ENCODE assay signal across 10 mouse cellular contexts in genomic region chr5:115072143-115072542, GRCm38 (mm10). TPM values are rescaled to one million over a fixed set of nuclear protein-coding genes. Genes with fewer than 3 reads are reported as not detected.
DNase-seq lines count a peak whose midpoint lies in the region; ATAC-seq and TF ChIP-seq lines count a peak whose summit lies in the region.
"Had no signal": no experiment of that assay in that cellular context is flagged by ENCODE, and none has a peak within 500 bp of the region (broad histone marks: within the 10 kb centered on the region; RNA-seq: fewer than 3 reads in every experiment).

No protein-coding gene starts in this region.

- no peak overlapping the region for H3K4me3 ChIP-seq in embryonic facial prominence, embryonic 15.5 days (replicated peaks)
- H3K4me3 ChIP-seq in kidney, embryonic 15.5 days (replicated peaks) = no peak overlapping the region
- H3K4me3 ChIP-seq in midbrain, postnatal 0 days (ENCODE audit: low read depth, low read length) = no peak overlapping the region
- H3K4me3 ChIP-seq: hindbrain, embryonic 15.5 days had no signal

- peaks cover 19% of the 10 kb centered on the region for H3K36me3 ChIP-seq in embryonic facial prominence, embryonic 15.5 days
- H3K36me3 ChIP-seq in kidney, embryonic 15.5 days = peaks cover 22% of the 10 kb centered on the region; the same call in 1 of the 2 replicates
- H3K36me3 ChIP-seq in midbrain, postnatal 0 days (ENCODE audit: insufficient read depth, low read length) = peaks cover 7% of the 10 kb centered on the region; the same call in 1 of the 2 replicates

- WGBS in embryonic facial prominence, embryonic 15.5 days = 59% methylated on average over 7 of the region's 7 CpGs
- WGBS in kidney, embryonic 15.5 days = 74% methylated on average over 7 of the region's 7 CpGs
- 87% methylated on average over 7 of the region's 7 CpGs for WGBS in midbrain, postnatal 0 days

- H3K4me1 ChIP-seq in embryonic facial prominence, embryonic 15.5 days = peaks cover 18% of the 10 kb centered on the region
- peaks cover 54% of the 10 kb centered on the region for H3K4me1 ChIP-seq in kidney, embryonic 15.5 days
- no peaks in the 10 kb centered on the region for H3K4me1 ChIP-seq in midbrain, postnatal 0 days (ENCODE audit: insufficient read depth, low read length)

- H3K27ac ChIP-seq in embryonic facial prominence, embryonic 15.5 days (replicated peaks) = peak overlapping the region; percentile 76
- peak overlapping the region; percentile 78 for H3K27ac ChIP-seq in kidney, embryonic 15.5 days
- H3K27ac ChIP-seq in midbrain, postnatal 0 days (ENCODE audit: low read depth, low read length) = no peak overlapping the region
- H3K27ac ChIP-seq: hindbrain, embryonic 15.5 days had no signal

- TF ChIP-seq CTCF in midbrain, postnatal 0 days (IDR thresholded peaks at IDR 0.05) = no peak

- H3K9me3 ChIP-seq in embryonic facial prominence, embryonic 15.5 days (replicated peaks) = no peaks in the 10 kb centered on the region
- no peaks in the 10 kb centered on the region for H3K9me3 ChIP-seq in kidney, embryonic 15.5 days (replicated peaks)
- no peaks in the 10 kb centered on the region for H3K9me3 ChIP-seq in midbrain, postnatal 0 days (ENCODE audit: low read length)
- H3K9me3 ChIP-seq: hindbrain, embryonic 15.5 days had no signal

- H3K9ac ChIP-seq in embryonic facial prominence, embryonic 15.5 days = no peak overlapping the region
- no peak overlapping the region for H3K9ac ChIP-seq in kidney, embryonic 15.5 days
- H3K9ac ChIP-seq in midbrain, postnatal 0 days (replicated peaks; ENCODE audit: low read length, poor library complexity, severe bottlenecking) = no peak overlapping the region
- H3K9ac ChIP-seq: hindbrain, embryonic 15.5 days had no signal

- peak; percentile 27 for DNase-seq in cerebellum, adult 9-10 months
- peak; percentile 95 for DNase-seq in 3T3-L1 (ENCODE audit: low read depth, low spot score)
- DNase-seq in lung, postnatal 10 days = peak; percentile 37
- no peak for DNase-seq in midbrain, postnatal 0 days (ENCODE audit: low spot score)
- DNase-seq in thymus, postnatal 4 days = no peak

- no peak for ATAC-seq in cerebellum, adult (ENCODE audit: insufficient number of reproducible peaks, low FRiP score, low TSS enrichment)
- ATAC-seq in embryonic facial prominence, embryonic 15.5 days (ENCODE audit: insufficient number of reproducible peaks, low FRiP score, low TSS enrichment, low read depth) = peak; percentile 73
- 0 out of 2 replicates have a peak, but pooled peaks have one; percentile 41 for ATAC-seq in kidney, embryonic 15.5 days (replicated peaks; ENCODE audit: low FRiP score)
- no peak for ATAC-seq in midbrain, postnatal 0 days (ENCODE audit: low FRiP score)

- 0 out of 2 replicates have a peak overlapping the region, but pooled peaks have one; percentile 13 for H3K4me2 ChIP-seq in embryonic facial prominence, embryonic 15.5 days (replicated peaks)
- H3K4me2 ChIP-seq in kidney, embryonic 15.5 days = no peak overlapping the region
- no peak overlapping the region for H3K4me2 ChIP-seq in midbrain, postnatal 0 days (ENCODE audit: low read depth, low read length, poor library complexity, severe bottlenecking)
- H3K4me2 ChIP-seq: hindbrain, embryonic 15.5 days had no signal

- H3K27me3 ChIP-seq in embryonic facial prominence, embryonic 15.5 days = no peaks in the 10 kb centered on the region
- no peaks in the 10 kb centered on the region for H3K27me3 ChIP-seq in kidney, embryonic 15.5 days
- no peaks in the 10 kb centered on the region for H3K27me3 ChIP-seq in midbrain, postnatal 0 days (ENCODE audit: insufficient read depth, low read length)
- H3K27me3 ChIP-seq: CH12.LX; hindbrain, embryonic 15.5 days had no signal

RNA-seq across cellular contexts. Expression of gene Gm10401, which starts 26.0 kb away (rescaled TPM):
- polyA plus RNA-seq in embryonic facial prominence, embryonic 15.5 days (2015; fragmentation: Nextera tagmentation; extraction: Ambion mirVana) = 39.7 and 50.0 TPM in 2 replicates
- 33.0 and 34.2 TPM in 2 replicates for polyA plus RNA-seq in kidney, embryonic 15.5 days (2015; fragmentation: Nextera tagmentation; extraction: Ambion mirVana)
- not detected in 2 replicates for total RNA-seq in midbrain, postnatal 0 days (2014; rRNA removed)
- polyA plus RNA-seq in midbrain, postnatal 0 days (2015; fragmentation: Nextera tagmentation; extraction: Ambion mirVana) = 42.9 and 44.1 TPM in 2 replicates

RNA-seq across cellular contexts. Expression of gene Acads, which starts 47.0 kb away (rescaled TPM):
- polyA plus RNA-seq in embryonic facial prominence, embryonic 15.5 days (2015; fragmentation: Nextera tagmentation; extraction: Ambion mirVana) = 47.8 and 48.2 TPM in 2 replicates
- 85.1 and 94.7 TPM in 2 replicates for polyA plus RNA-seq in kidney, embryonic 15.5 days (2015; fragmentation: Nextera tagmentation; extraction: Ambion mirVana)
- total RNA-seq in midbrain, postnatal 0 days (2014; rRNA removed) = 16.5 and 17.4 TPM in 2 replicates
- 13.4 and 14.1 TPM in 2 replicates for polyA plus RNA-seq in midbrain, postnatal 0 days (2015; fragmentation: Nextera tagmentation; extraction: Ambion mirVana)

Comparison
In these comparisons a context has a peak if more than half of its experiments do, and no peak if none do; other contexts are left out.
1. DNase-seq: peak in cerebellum, adult 9-10 months (single experiment), 3T3-L1 (single experiment) and lung, postnatal 10 days (single experiment); none in midbrain, postnatal 0 days (single experiment) and thymus, postnatal 4 days (single experiment).
2. ATAC-seq: peak in embryonic facial prominence, embryonic 15.5 days (single experiment) and kidney, embryonic 15.5 days (single experiment); none in cerebellum, adult (single experiment) and midbrain, postnatal 0 days (single experiment).